ENCODE assay signal across 8 mouse cellular contexts in genomic region chr9:106371776-106372175, GRCm38 (mm10). TPM values are rescaled to one million over a fixed set of nuclear protein-coding genes. Genes with fewer than 3 reads are reported as not detected.
DNase-seq lines count a peak whose midpoint lies in the region; ATAC-seq and TF ChIP-seq lines count a peak whose summit lies in the region.

No protein-coding gene starts in this region.

- peaks cover 13% of the 10 kb centered on the region; the same call in 1 of the 2 replicates for H3K4me1 ChIP-seq in bone marrow, adult 2 months (ENCODE audit: control insufficient read depth, insufficient read depth, low read length)
- H3K4me1 ChIP-seq in hindbrain, postnatal 0 days (ENCODE audit: insufficient read depth, low read length), result peaks cover 24% of the 10 kb centered on the region

- peak overlapping the region; percentile 92 for H3K27ac ChIP-seq in bone marrow, adult 2 months (ENCODE audit: control insufficient read depth, insufficient read depth, low read depth, low read length, poor library complexity)
- peak overlapping the region; percentile 36; the same call in 1 of the 2 replicates for H3K27ac ChIP-seq in hindbrain, postnatal 0 days

- WGBS in bone marrow, adult 2 months, result 15% methylated on average over 6 of the region's 6 CpGs
- 35% methylated on average over 6 of the region's 6 CpGs for WGBS in hindbrain, postnatal 0 days

- no peak for TF ChIP-seq CTCF in bone marrow, adult 2 months (IDR thresholded peaks at IDR 0.05; ENCODE audit: control insufficient read depth, insufficient read depth, low read length)
- TF ChIP-seq CTCF in hindbrain, postnatal 0 days (IDR thresholded peaks at IDR 0.05; ENCODE audit: low read depth), result no peak

- H3K27me3 ChIP-seq in hindbrain, postnatal 0 days (ENCODE audit: insufficient read depth, low read length), result no peaks in the 10 kb centered on the region

- peak; percentile 20; the same call in 1 of the 2 replicates for TF ChIP-seq POLR2A in bone marrow, adult 2 months (IDR thresholded peaks at IDR 0.05; ENCODE audit: borderline replicate concordance, control insufficient read depth, low read depth, low read length)

- intact Hi-C loops in left cerebral cortex, postnatal 25 days (cut with DNase I), result loop anchor here (1.0 to 2.0 kb wide), 3 partner anchors 31 to 81 kb away; no protein-coding TSS in a partner anchor

- H3K4me3 ChIP-seq in bone marrow, adult 2 months (replicated peaks; ENCODE audit: control insufficient read depth, low read depth, low read length), result peak overlapping the region; percentile 53
- 0 out of 2 replicates have a peak overlapping the region, but pooled peaks have one; percentile 4 for H3K4me3 ChIP-seq in hindbrain, postnatal 0 days (ENCODE audit: low read length)

- no peaks in the 10 kb centered on the region for H3K9me3 ChIP-seq in hindbrain, postnatal 0 days (ENCODE audit: low read length)

- DNase-seq in Muller cell, postnatal 12 days (ENCODE audit: inconsistent ontology term), result peak; percentile 47
- DNase-seq in gastrocnemius, postnatal 25 days, result peak; percentile 92
- peak; percentile 22 for DNase-seq in hindbrain, postnatal 0 days (ENCODE audit: low spot score)
- DNase-seq in left cerebral cortex, postnatal 25 days (ENCODE audit: low spot score in 2 of 2), result peak; percentile 68 to 90
- DNase-seq in right cerebral cortex, postnatal 25 days, result peak; percentile 73

- peak overlapping the region; percentile 33 for H3K9ac ChIP-seq in hindbrain, postnatal 0 days (replicated peaks; ENCODE audit: low read length)

- H3K4me2 ChIP-seq in hindbrain, postnatal 0 days (ENCODE audit: low read depth, low read length), result peak overlapping the region; percentile 98

- peaks cover 16% of the 10 kb centered on the region for H3K36me3 ChIP-seq in hindbrain, postnatal 0 days (ENCODE audit: insufficient read depth, low read length)

- no peak for ATAC-seq in hindbrain, postnatal 0 days
- peak; percentile 28 for ATAC-seq in megakaryocyte progenitor cell, adult 5-6 weeks (replicated peaks; ENCODE audit: poor library complexity)
- no peak for ATAC-seq in erythroid progenitor cell, adult 5-6 weeks (replicated peaks; ENCODE audit: low FRiP score, poor library complexity, severe bottlenecking)

RNA-seq across cellular contexts. Expression of gene Dusp7, which starts 3.3 kb away (rescaled TPM):
- 3.8 and 11.6 TPM in 2 replicates for polyA plus RNA-seq in bone marrow, adult 2 months (2011; ENCODE audit: insufficient read depth, insufficient read length, low replicate concordance, missing spikeins)
- 10 to 100 TPM; 13.8 to 31.7 TPM for total RNA-seq in gastrocnemius, postnatal 25 days (2021)
- total RNA-seq in hindbrain, postnatal 0 days (2014; rRNA removed), result 56.0 and 66.4 TPM in 2 replicates
- polyA plus RNA-seq in hindbrain, postnatal 0 days (2015; fragmentation: Nextera tagmentation; extraction: Ambion mirVana), result 12.7 and 13.7 TPM in 2 replicates
- 100 to 1,000 TPM; 101 to 109 TPM for total RNA-seq in left cerebral cortex, postnatal 25 days (2021)
- 31.6 and 41.9 TPM in 2 replicates for total RNA-seq in megakaryocyte progenitor cell, adult 5-6 weeks (2015)
- 10.8 and 15.0 TPM in 2 replicates for total RNA-seq in megakaryocyte progenitor cell, adult 5-6 weeks (2017)
- total RNA-seq in erythroid progenitor cell, adult 5-6 weeks (2015; ENCODE audit: low replicate concordance), result 13.3 and 19.3 TPM in 2 replicates
- 2.7 and 3.9 TPM in 2 replicates for total RNA-seq in erythroid progenitor cell, adult 5-6 weeks (2017; ENCODE audit: low replicate concordance)

RNA-seq across cellular contexts. Expression of gene Rpl29, which starts 57.5 kb away (rescaled TPM):
- polyA plus RNA-seq in bone marrow, adult 2 months (2011; ENCODE audit: insufficient read depth, insufficient read length, low replicate concordance, missing spikeins), result 121 and 145 TPM in 2 replicates
- total RNA-seq in gastrocnemius, postnatal 25 days (2021), result 100 to 1,000 TPM; 243 to 260 TPM
- total RNA-seq in hindbrain, postnatal 0 days (2014; rRNA removed), result 691 and 792 TPM in 2 replicates
- 689 and 691 TPM in 2 replicates for polyA plus RNA-seq in hindbrain, postnatal 0 days (2015; fragmentation: Nextera tagmentation; extraction: Ambion mirVana)
- 100 to 1,000 TPM; 289 to 302 TPM for total RNA-seq in left cerebral cortex, postnatal 25 days (2021)
- 3,403 and 3,618 TPM in 2 replicates for total RNA-seq in megakaryocyte progenitor cell, adult 5-6 weeks (2015)
- 1,606 and 1,752 TPM in 2 replicates for total RNA-seq in megakaryocyte progenitor cell, adult 5-6 weeks (2017)
- total RNA-seq in erythroid progenitor cell, adult 5-6 weeks (2015; ENCODE audit: low replicate concordance), result 733 and 902 TPM in 2 replicates
- 361 and 381 TPM in 2 replicates for total RNA-seq in erythroid progenitor cell, adult 5-6 weeks (2017; ENCODE audit: low replicate concordance)

Comparison
In these comparisons a context has a peak if more than half of its experiments do, and no peak if none do; other contexts are left out.
1. DNase-seq: peak in every context shown above with its lines; median percentile 92 in gastrocnemius, postnatal 25 days; 79 in left cerebral cortex, postnatal 25 days; 73 in right cerebral cortex, postnatal 25 days; 47 in Muller cell, postnatal 12 days; 22 in hindbrain, postnatal 0 days.